Mouse (Mus musculus) heart, postnatal 0 days (tissue): ENCODE measurements at regions not wholly inside any gene's neighbourhood (a gene's known extent, or its start where the extent isn't known, plus 50 kb on each side); places are given as distances from the start of the nearest gene placed in this dataset.

ENCODE experiments used
- ATAC-seq: fragments of 200-750 bp; cut with Nextera tagmentation; 2 replicates; pipeline ENCODE4 v1.8.0; 2017; ENCODE audit warnings: low read depth, moderate number of reproducible peaks, moderate library complexity; ENCODE audit not compliant: insufficient read depth
- DNase-seq: peaks from one replicate; pipeline ENCODE4 v3.0.0-alpha.2; 2016; ENCODE audit warnings: low spot score
- H3K27ac ChIP-seq: fragments of 300-500 bp; sonication (generic); 2 replicates; pipeline ENCODE4 v1.5.1; 2014; ENCODE audit warnings: low read depth, mild to moderate bottlenecking
- H3K27me3 ChIP-seq: fragments of 300-500 bp; sonication (generic); 2 replicates; pipeline ENCODE4 v1.6.1; 2014; ENCODE audit warnings: low read length, mixed read lengths; ENCODE audit not compliant: control insufficient read depth, insufficient read depth
- H3K36me3 ChIP-seq: fragments of 300-500 bp; sonication (generic); replicated peaks from 2 replicates; pipeline ENCODE4 v1.6.1; 2014; ENCODE audit warnings: low read length, mixed read lengths; ENCODE audit not compliant: control insufficient read depth, insufficient read depth
- H3K4me1 ChIP-seq: fragments of 300-500 bp; sonication (generic); 2 replicates; pipeline ENCODE4 v1.6.1; 2014; ENCODE audit warnings: antibody characterized with exemption; ENCODE audit not compliant: control insufficient read depth, insufficient read depth
- H3K4me2 ChIP-seq: fragments of 300-500 bp; sonication (generic); 2 replicates; pipeline ENCODE4 v1.6.1; 2014; ENCODE audit warnings: low read depth, mild to moderate bottlenecking, low read length, moderate library complexity
- H3K4me3 ChIP-seq: fragments of 300-500 bp; sonication (generic); 2 replicates; pipeline ENCODE4 v1.5.1; 2014; ENCODE audit warnings: low read depth, low read length
- H3K9ac ChIP-seq: fragments of 300-500 bp; sonication (generic); replicated peaks from 2 replicates; pipeline ENCODE4 v1.6.1; 2014; ENCODE audit warnings: low read depth, low read length, mixed read lengths
- H3K9me3 ChIP-seq: fragments of 300-500 bp; sonication (generic); replicated peaks from 2 replicates; pipeline ENCODE4 v1.6.1; 2016; ENCODE audit warnings: low read length; ENCODE audit not compliant: control insufficient read depth
- CTCF ChIP-seq: IDR thresholded peaks from 2 replicates; pipeline ENCODE4 v1.5.1; 2016; ENCODE audit warnings: antibody characterized with exemption, control low read depth, low read depth
- EP300 ChIP-seq: IDR thresholded peaks from 2 replicates; pipeline ENCODE4 v1.6.1; 2016; ENCODE audit warnings: antibody characterized with exemption, low read depth
- WGBS: fragments of 180-500 bp; shearing (Covaris S2); extraction: QIAGEN DNeasy Blood & Tissue Kit; methylation state at CpG from one replicate; pipeline ENCODE4 v1.1.7; 2014; 5-methylcytosine and 5-hydroxymethylcytosine counted together

GRCm38 (mm10) chr10:21724999-21725398, 132.1 kb downstream of the 1700020N01Rik start:
- ATAC-seq (no peak), DNase-seq (no peak)
- no peak overlapping the region for H3K27ac ChIP-seq
- H3K4me2 ChIP-seq: no peak overlapping the region
- no peaks in the 10 kb centered on the region for H3K9me3 ChIP-seq
- H3K4me3 ChIP-seq: no peak overlapping the region
- H3K9ac ChIP-seq: no peak overlapping the region
- 87% methylated on average over 3 of the region's 3 CpGs for WGBS
- H3K4me1 ChIP-seq: no peaks in the 10 kb centered on the region
- no peaks in the 10 kb centered on the region for H3K36me3 ChIP-seq
- TF ChIP-seq EP300 (no peak), CTCF (no peak)
- no peaks in the 10 kb centered on the region for H3K27me3 ChIP-seq

GRCm38 (mm10) chr10:21740256-21740655, 141.7 kb upstream of the Sgk1 start:
- Histone ChIP-seq H3K27me3 (no peaks in the 10 kb centered on the region), H3K9ac (no peak overlapping the region), H3K27ac (no peak overlapping the region), H3K4me3 (no peak overlapping the region), H3K4me2 (no peak overlapping the region), H3K9me3 (no peaks in the 10 kb centered on the region), H3K36me3 (no peaks in the 10 kb centered on the region), H3K4me1 (no peaks in the 10 kb centered on the region)
- DNase-seq: no peak
- TF ChIP-seq EP300 (no peak), CTCF (no peak)
- ATAC-seq: no peak
- WGBS: 58% methylated on average over 5 of the region's 5 CpGs

GRCm38 (mm10) chr10:21741575-21741974, 140.4 kb upstream of the Sgk1 start:
- ATAC-seq (peak; percentile 70; the same call in 1 of the 2 replicates), DNase-seq (peak; percentile 20)
- Histone ChIP-seq H3K9ac (no peak overlapping the region), H3K27me3 (no peaks in the 10 kb centered on the region), H3K4me1 (no peaks in the 10 kb centered on the region), H3K4me3 (no peak overlapping the region), H3K36me3 (no peaks in the 10 kb centered on the region), H3K4me2 (no peak overlapping the region), H3K27ac (no peak overlapping the region), H3K9me3 (no peaks in the 10 kb centered on the region)
- TF ChIP-seq CTCF (no peak), EP300 (no peak)
- 37% methylated on average over 8 of the region's 8 CpGs for WGBS

GRCm38 (mm10) chr10:21741976-21742745, 139.8 kb upstream of the Sgk1 start:
- Histone ChIP-seq H3K27ac (no peak overlapping the region), H3K4me3 (no peak overlapping the region), H3K9ac (no peak overlapping the region), H3K36me3 (no peaks in the 10 kb centered on the region), H3K27me3 (no peaks in the 10 kb centered on the region), H3K4me2 (no peak overlapping the region), H3K9me3 (no peaks in the 10 kb centered on the region), H3K4me1 (0 out of 2 replicates have a peak, but pooled peaks cover 3% of the 10 kb centered on the region)
- TF ChIP-seq EP300: no peak
- no peak for TF ChIP-seq CTCF
- ATAC-seq (no peak), DNase-seq (no peak)
- 81% methylated on average over 23 of the region's 23 CpGs for WGBS

GRCm38 (mm10) chr10:21743396-21743795, 138.6 kb upstream of the Sgk1 start:
- Histone ChIP-seq H3K4me1 (0 out of 2 replicates have a peak, but pooled peaks cover 3% of the 10 kb centered on the region), H3K36me3 (no peaks in the 10 kb centered on the region), H3K9ac (no peak overlapping the region), H3K27me3 (no peaks in the 10 kb centered on the region), H3K27ac (no peak overlapping the region), H3K4me3 (no peak overlapping the region), H3K9me3 (no peaks in the 10 kb centered on the region), H3K4me2 (no peak overlapping the region)
- DNase-seq: no peak
- WGBS: 70% methylated on average over 4 of the region's 4 CpGs
- TF ChIP-seq EP300 (no peak), CTCF (no peak)
- ATAC-seq: no peak
